Mouse (Mus musculus) MEL (cell line): Measurements from ENCODE around the gene Slc34a2. TPM values are rescaled to one million over a fixed set of nuclear protein-coding genes. Genes with fewer than 3 reads are reported as not detected.

Experiments used
- DNase-seq: peaks from one replicate; pipeline ENCODE4 v3.0.0; 2011; ENCODE audit warnings: low read depth, low spot score
- H3K27ac ChIP-seq: 2 replicates; pipeline ENCODE4 v1.5.1; 2012; ENCODE audit warnings: low read depth, mild to moderate bottlenecking, control low read depth, low read length, moderate library complexity; ENCODE audit not compliant: control insufficient read depth
- H3K27me3 ChIP-seq, 2 experiments: fragments of 150-350 bp in 1 of 2; sonication (generic) in 1 of 2; 2 replicates each; pipeline ENCODE4 v1.6.1; 2012; ENCODE audit warnings: low read length in 2 of 2, mild to moderate bottlenecking in 2 of 2, improper control_type of control experiment in 1 of 2, moderate library complexity in 1 of 2; ENCODE audit not compliant: insufficient read depth in 2 of 2, control insufficient read depth in 1 of 2
- H3K36me3 ChIP-seq, 2 experiments: 2 replicates each; pipeline ENCODE4 v1.6.1; 2012 to 2014; ENCODE audit warnings: low read length in 2 of 2, improper control_type of control experiment in 1 of 2, inconsistent platforms in 1 of 2, mild to moderate bottlenecking in 1 of 2; ENCODE audit not compliant: insufficient read depth in 2 of 2, control insufficient read depth in 1 of 2
- H3K4me1 ChIP-seq, 2 experiments: fragments of 150-350 bp in 1 of 2; sonication (generic) in 1 of 2; 2 replicates each; pipeline ENCODE4 v1.6.1; 2012; ENCODE audit warnings: low read length in 2 of 2, improper control_type of control experiment in 1 of 2, mild to moderate bottlenecking in 1 of 2; ENCODE audit not compliant: insufficient read depth in 2 of 2, control insufficient read depth in 1 of 2
- H3K4me3 ChIP-seq, 2 experiments: fragments of 150-350 bp in 1 of 2; sonication (generic) in 1 of 2; 2 replicates each; pipeline ENCODE4 v1.5.1; 2012; ENCODE audit warnings: low read depth in 2 of 2, low read length in 2 of 2, mild to moderate bottlenecking in 2 of 2, moderate library complexity in 2 of 2, control low read depth in 1 of 2, improper control_type of control experiment in 1 of 2; ENCODE audit not compliant: control insufficient read depth in 1 of 2, insufficient read depth in 1 of 2
- H3K79me2 ChIP-seq: 2 replicates; pipeline ENCODE4 v1.6.1; 2012; ENCODE audit warnings: mild to moderate bottlenecking, low read length, moderate library complexity; ENCODE audit not compliant: control insufficient read depth, poor library complexity, insufficient read depth
- H3K9ac ChIP-seq: 2 replicates; pipeline ENCODE4 v1.6.1; 2012; ENCODE audit warnings: low read depth, mild to moderate bottlenecking, control low read depth, low read length, moderate library complexity; ENCODE audit not compliant: control insufficient read depth, poor library complexity, severe bottlenecking
- H3K9me3 ChIP-seq: fragments of 150-350 bp; sonication (generic); replicated peaks from 2 replicates; pipeline ENCODE4 v1.6.1; 2012; ENCODE audit warnings: mild to moderate bottlenecking, low read length, improper control_type of control experiment, moderate library complexity; ENCODE audit not compliant: insufficient read depth
- BHLHE40 ChIP-seq: IDR thresholded peaks from 2 replicates; pipeline ENCODE4 v1.6.1; 2012; ENCODE audit warnings: low read depth, mild to moderate bottlenecking, inconsistent platforms, low read length, improper control_type of control experiment, borderline replicate concordance
- CHD1 ChIP-seq: IDR thresholded peaks from 2 replicates; pipeline ENCODE4 v1.6.1; 2012; ENCODE audit warnings: low read depth, mild to moderate bottlenecking, inconsistent platforms, low read length, improper control_type of control experiment
- E2F4 ChIP-seq: IDR thresholded peaks from 2 replicates; pipeline ENCODE4 v1.6.1; 2011; ENCODE audit warnings: low read depth, low read length, improper control_type of control experiment, borderline replicate concordance
- ELF1 ChIP-seq: IDR thresholded peaks from 2 replicates; pipeline ENCODE4 v1.6.1; 2014; ENCODE audit warnings: low read depth, mild to moderate bottlenecking, inconsistent platforms, low read length, improper control_type of control experiment, moderate library complexity
- ETS1 ChIP-seq: IDR thresholded peaks from 2 replicates; pipeline ENCODE4 v1.6.1; 2012; ENCODE audit warnings: low read depth, mild to moderate bottlenecking, inconsistent platforms, low read length, improper control_type of control experiment, moderate library complexity
- GABPA ChIP-seq: IDR thresholded peaks from 2 replicates; pipeline ENCODE4 v1.6.1; 2012; ENCODE audit warnings: low read depth, mild to moderate bottlenecking, inconsistent platforms, low read length, improper control_type of control experiment, moderate library complexity
- GATA1 ChIP-seq: IDR thresholded peaks from 2 replicates; pipeline ENCODE4 v1.6.1; 2011; ENCODE audit warnings: low read depth, low read length, improper control_type of control experiment
- HCFC1 ChIP-seq: IDR thresholded peaks from 2 replicates; pipeline ENCODE4 v1.6.1; 2012; ENCODE audit warnings: low read depth, mild to moderate bottlenecking, inconsistent platforms, low read length, improper control_type of control experiment, moderate library complexity
- MAZ ChIP-seq: IDR thresholded peaks from 2 replicates; pipeline ENCODE4 v1.6.1; 2012; ENCODE audit warnings: low read depth, mild to moderate bottlenecking, inconsistent platforms, low read length, improper control_type of control experiment
- MEF2A ChIP-seq: IDR thresholded peaks from 2 replicates; pipeline ENCODE4 v1.6.1; 2014; ENCODE audit warnings: low read depth, mild to moderate bottlenecking, inconsistent platforms, low read length, improper control_type of control experiment; ENCODE audit not compliant: poor library complexity, insufficient replicate concordance, severe bottlenecking; ENCODE audit errors: extremely low read depth
- MYB ChIP-seq: IDR thresholded peaks from 2 replicates; pipeline ENCODE4 v1.6.1; 2011; ENCODE audit warnings: mild to moderate bottlenecking, low read depth, low read length, improper control_type of control experiment
- NELFE ChIP-seq: IDR thresholded peaks from 2 replicates; pipeline ENCODE4 v1.6.1; 2011; ENCODE audit warnings: low read depth, low read length, improper control_type of control experiment
- NRF1 ChIP-seq: IDR thresholded peaks from 2 replicates; pipeline ENCODE4 v1.6.1; 2014; ENCODE audit warnings: low read depth, mild to moderate bottlenecking, inconsistent platforms, low read length, improper control_type of control experiment, moderate library complexity; ENCODE audit not compliant: poor library complexity, insufficient read depth, severe bottlenecking
- POLR2AphosphoS2 ChIP-seq: IDR thresholded peaks from 2 replicates; pipeline ENCODE4 v1.6.1; 2011; ENCODE audit warnings: low read length, improper control_type of control experiment
- POLR2AphosphoS5 ChIP-seq: IDR thresholded peaks from 2 replicates; pipeline ENCODE4 v1.6.1; 2012; ENCODE audit warnings: low read depth, borderline replicate concordance, mild to moderate bottlenecking, inconsistent platforms, low read length, moderate library complexity, mixed read lengths
- RAD21 ChIP-seq: IDR thresholded peaks from 2 replicates; pipeline ENCODE4 v1.6.1; 2011; ENCODE audit warnings: mild to moderate bottlenecking, low read depth, low read length, improper control_type of control experiment
- TAL1 ChIP-seq: IDR thresholded peaks from 2 replicates; pipeline ENCODE4 v1.6.1; 2012; ENCODE audit warnings: mild to moderate bottlenecking, inconsistent platforms, low read length, moderate library complexity, mixed read lengths
- TBP ChIP-seq: IDR thresholded peaks from 2 replicates; pipeline ENCODE4 v1.8.0; 2011; ENCODE audit warnings: low read depth, low read length, improper control_type of control experiment
- UBTF ChIP-seq: IDR thresholded peaks from 2 replicates; pipeline ENCODE4 v1.6.1; 2012; ENCODE audit warnings: low read depth, mild to moderate bottlenecking, inconsistent platforms, low read length, improper control_type of control experiment, moderate library complexity, borderline replicate concordance; ENCODE audit not compliant: insufficient read depth
- USF1 ChIP-seq: IDR thresholded peaks from 2 replicates; pipeline ENCODE4 v1.6.1; 2014; ENCODE audit warnings: low read depth, mild to moderate bottlenecking, inconsistent platforms, low read length, improper control_type of control experiment, moderate library complexity
- USF2 ChIP-seq, 2 experiments: IDR thresholded peaks; 2 replicates each; pipeline ENCODE4 v1.6.1; 2011 to 2012; ENCODE audit warnings: improper control_type of control experiment in 2 of 2, low read length in 2 of 2, borderline replicate concordance in 1 of 2, inconsistent platforms in 1 of 2, low read depth in 1 of 2, mild to moderate bottlenecking in 1 of 2; ENCODE audit not compliant: insufficient read depth in 1 of 2
- ZKSCAN1 ChIP-seq: IDR thresholded peaks from 2 replicates; pipeline ENCODE4 v1.6.1; 2012; ENCODE audit warnings: low read depth, mild to moderate bottlenecking, inconsistent platforms, low read length, improper control_type of control experiment, moderate library complexity
- ZMIZ1 ChIP-seq: IDR thresholded peaks from 2 replicates; pipeline ENCODE4 v1.6.1; 2012; ENCODE audit warnings: low read depth, mild to moderate bottlenecking, inconsistent platforms, low read length, improper control_type of control experiment, moderate library complexity
- polyA plus RNA-seq, 2 experiments: library from polyadenylated mRNA; stranded (reverse) in 1 of 2; unstranded in 1 of 2; fragments of >175 nt in 1 of 2; fragments of >200 nt in 1 of 2; gene quantifications; 2 replicates each; pipeline versions ENCODE4 v1.2.1 to v1.2.4; 2012; ENCODE audit warnings: low replicate concordance in 2 of 2, low read depth in 1 of 2; ENCODE audit not compliant: insufficient read length in 2 of 2, insufficient read depth in 1 of 2, missing spikeins in 1 of 2
- total RNA-seq: library from RNA; depleted of rRNA; stranded (reverse); fragments of 300-350 nt; gene quantifications from 2 replicates; pipeline ENCODE4 v1.2.3, GENCODE M21; 2012

The Slc34a2 gene
- total and polyA plus RNA-seq, 3 experiments: not detected

DNA sequence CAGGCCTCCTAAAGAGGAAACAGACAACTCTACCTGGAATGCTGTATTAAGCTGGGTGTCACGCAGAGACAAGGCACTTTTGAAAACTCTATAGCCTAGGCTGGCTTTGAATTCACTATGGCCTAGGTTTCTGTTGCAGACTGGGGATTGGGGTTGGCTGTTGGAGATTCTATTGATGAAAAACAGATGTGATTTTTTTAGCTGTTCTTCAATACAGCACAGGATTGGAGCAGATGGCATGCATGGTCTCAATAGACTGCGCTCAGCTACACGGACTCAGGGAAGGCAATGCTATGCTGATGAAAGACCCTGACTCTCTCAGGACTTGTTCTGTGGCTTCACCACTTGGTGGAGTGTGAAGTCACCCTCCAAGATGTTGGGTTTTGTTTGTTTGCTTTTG is 26.6 kb upstream of the Slc34a2 start:
- Histone ChIP-seq H3K36me3 (no peaks in the 10 kb centered on the region), H3K27me3 (no peaks in the 10 kb centered on the region), H3K9me3 (no peaks in the 10 kb centered on the region), H3K9ac (no peak overlapping the region), H3K27ac (no peak overlapping the region), H3K79me2 (no peaks in the 10 kb centered on the region), H3K4me1 (no peaks in the 10 kb centered on the region)
- DNase-seq: no peak
- no peak for TF ChIP-seq ZMIZ1
- TF ChIP-seq USF1: no peak
- TF ChIP-seq GABPA: no peak
- TF ChIP-seq ELF1: no peak
- TF ChIP-seq CHD1: no peak
- no peak for TF ChIP-seq TAL1
- no peak for TF ChIP-seq MAZ
- no peak for TF ChIP-seq ETS1
- no peak for TF ChIP-seq POLR2AphosphoS5
- TF ChIP-seq NELFE: no peak
- no peak for TF ChIP-seq POLR2AphosphoS2
- TF ChIP-seq HCFC1: no peak
- no peak for TF ChIP-seq BHLHE40
- TF ChIP-seq E2F4: no peak
- no peak for TF ChIP-seq USF2 (IDR thresholded peaks at IDR 0.05; ENCODE audit: borderline replicate concordance in 1 of 2, insufficient read depth in 1 of 2, low read depth in 1 of 2, low read length in 2 of 2)
- TF ChIP-seq, all 39 proteins: peak for 0
- H3K4me3 ChIP-seq: no peak overlapping the region

DNA sequence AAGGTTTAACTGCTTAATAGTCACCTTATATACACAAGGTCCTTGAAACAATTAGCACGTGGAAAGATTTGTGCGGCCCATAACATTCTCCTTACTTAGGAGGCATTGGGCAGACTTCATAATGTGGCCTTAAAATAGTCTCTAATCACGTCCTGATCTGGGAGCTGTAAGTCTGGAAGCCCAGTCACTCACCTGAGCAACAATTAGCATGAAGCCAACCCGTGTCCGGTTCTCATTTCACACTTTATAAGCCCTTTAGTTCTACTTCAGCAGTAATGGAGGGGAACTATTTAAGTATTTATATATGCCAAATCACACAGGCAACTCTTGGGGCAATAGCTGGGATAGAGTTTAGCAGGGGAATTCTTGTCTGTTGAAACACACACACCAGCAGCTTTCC is 21.3 kb upstream of the Slc34a2 start:
- Histone ChIP-seq H3K27ac (no peak overlapping the region), H3K79me2 (no peaks in the 10 kb centered on the region), H3K4me3 (no peak overlapping the region), H3K9me3 (no peaks in the 10 kb centered on the region), H3K4me1 (no peaks in the 10 kb centered on the region), H3K36me3 (no peaks in the 10 kb centered on the region), H3K9ac (no peak overlapping the region), H3K27me3 (no peaks in the 10 kb centered on the region)
- DNase-seq: no peak
- no peak for TF ChIP-seq E2F4
- no peak for TF ChIP-seq UBTF
- no peak for TF ChIP-seq GATA1
- TF ChIP-seq ZKSCAN1: no peak
- no peak for TF ChIP-seq BHLHE40
- no peak for TF ChIP-seq MYB
- no peak for TF ChIP-seq NRF1
- TF ChIP-seq TBP: no peak
- no peak for TF ChIP-seq USF1
- TF ChIP-seq NELFE: no peak
- TF ChIP-seq MEF2A: no peak
- no peak for TF ChIP-seq TAL1
- no peak for TF ChIP-seq RAD21
